Mouse (Mus musculus) right cerebral cortex, postnatal 4 days (tissue): ENCODE results near the gene Cd37.

Experiments used
- DNase-seq: peaks from one replicate; pipeline ENCODE4 v3.0.0-alpha.2; 2022

Cd37 gene

DNA sequence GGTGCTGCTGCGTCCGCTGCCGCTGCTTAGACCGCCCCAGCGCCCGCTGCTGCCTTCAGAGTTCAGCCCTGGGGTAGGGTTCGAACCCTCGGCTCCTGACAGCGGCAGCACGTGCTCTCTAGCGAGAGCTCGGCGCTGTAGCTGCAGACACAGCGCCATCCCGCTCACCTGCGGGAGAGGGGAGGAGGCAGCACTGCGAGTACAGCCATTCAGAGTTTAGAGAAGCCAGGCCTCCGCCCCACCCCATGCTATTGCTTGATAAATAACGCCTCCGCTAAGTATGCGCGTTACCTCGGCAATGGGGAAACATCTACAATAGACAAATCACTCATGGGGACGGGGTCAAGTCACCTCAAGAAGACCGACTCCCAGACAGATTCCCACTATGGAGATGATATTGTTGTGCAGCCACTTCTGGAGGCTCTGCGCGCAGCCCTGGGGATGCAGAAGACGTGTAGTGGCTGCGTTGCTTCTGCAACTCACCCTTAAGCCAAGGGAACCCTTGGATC lies 4.5 kb downstream of the Cd37 start:
- DNase-seq, result no peak

DNA sequence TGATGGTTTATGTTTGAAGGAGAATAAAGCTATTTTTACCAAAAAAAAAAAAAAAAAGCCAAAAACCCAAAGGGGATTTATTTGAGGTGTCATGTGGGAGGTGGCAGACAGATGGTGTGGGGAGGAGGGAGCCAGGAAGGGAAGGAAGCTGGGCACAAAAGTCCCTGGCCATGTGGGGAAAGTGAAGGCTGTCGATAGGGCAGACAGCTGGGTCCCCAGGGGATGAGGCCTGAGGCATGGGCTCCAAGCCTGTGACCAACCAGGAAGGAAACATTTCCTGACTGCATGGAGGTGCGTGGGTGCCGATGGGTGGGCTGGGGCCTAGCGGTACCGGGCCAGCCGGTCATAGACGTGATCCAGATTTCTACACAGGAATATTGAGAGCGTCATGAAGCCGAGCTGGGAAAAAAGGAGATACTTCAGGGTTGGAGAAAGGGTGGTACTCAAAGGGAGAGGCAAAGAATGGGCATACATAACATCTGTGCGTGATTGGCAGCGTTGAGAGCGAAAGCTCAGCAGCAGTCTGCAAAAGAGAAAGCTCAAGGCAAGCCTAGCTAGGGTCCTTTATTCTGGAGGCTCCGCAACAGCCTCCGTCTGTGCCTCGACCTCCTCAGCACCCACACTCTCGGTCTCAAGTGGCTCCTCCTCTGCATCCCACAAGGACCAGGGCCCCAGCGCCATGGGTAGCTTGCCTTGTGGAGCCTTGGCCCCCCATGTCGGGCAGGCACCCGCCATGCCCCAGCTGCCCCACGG lies 5.2 kb downstream of the Cd37 start:
- DNase-seq, result peak; percentile 17

DNA sequence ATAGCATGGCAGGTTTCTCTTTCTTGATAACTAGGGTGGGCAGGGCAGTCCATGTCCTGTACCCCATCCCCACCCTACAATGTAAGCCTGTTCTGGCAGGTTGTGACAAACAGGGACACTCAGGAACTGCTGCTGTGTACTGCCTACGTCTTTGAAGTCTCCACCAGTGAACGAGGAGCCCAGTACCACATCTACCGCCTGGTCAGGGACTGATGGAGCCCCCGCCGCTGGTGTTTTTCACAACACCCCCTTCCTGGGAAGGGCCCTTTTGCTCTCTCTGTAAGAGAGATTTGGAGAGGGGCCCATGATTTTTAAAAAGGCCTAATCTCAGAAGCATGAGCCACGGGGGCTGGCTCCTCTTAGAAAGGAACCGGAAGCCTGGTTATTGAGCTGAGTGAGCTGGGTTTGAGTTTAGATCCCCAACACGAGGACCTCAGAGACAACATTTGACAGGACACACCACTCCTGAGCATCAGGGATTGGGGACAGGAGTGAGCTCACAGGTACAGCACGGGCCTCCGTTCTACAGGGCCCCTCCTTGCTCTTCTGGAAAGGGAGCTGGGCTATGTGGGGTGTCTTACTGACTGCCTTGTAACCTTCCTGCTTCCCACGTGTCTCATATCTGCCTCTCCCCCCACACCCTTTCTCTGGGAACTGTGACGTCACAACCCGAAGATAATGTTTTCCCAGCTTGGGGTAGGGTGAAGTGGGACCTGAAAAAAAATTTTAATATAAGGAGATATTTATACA lies 6.0 kb downstream of the Cd37 start:
- DNase-seq, result no peak

DNA sequence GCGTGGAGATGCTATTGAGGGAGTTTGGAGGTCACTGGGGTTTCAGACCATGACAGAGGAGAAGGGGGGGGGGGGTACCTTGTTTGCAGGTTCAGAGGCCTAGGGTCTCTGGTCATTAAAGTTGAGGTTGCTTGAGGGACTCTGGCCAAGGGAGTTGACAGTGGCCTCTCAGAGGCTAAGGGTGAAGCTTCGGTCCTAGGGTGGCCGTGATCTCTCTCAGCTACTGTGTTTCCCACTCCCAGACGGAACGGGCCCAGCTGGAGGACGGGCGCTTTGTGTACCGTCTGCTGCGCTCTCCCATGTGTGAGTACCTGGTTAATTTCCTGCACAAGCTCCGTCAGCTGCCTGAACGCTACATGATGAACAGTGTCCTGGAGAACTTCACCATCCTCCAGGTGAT lies 7.0 kb downstream of the Cd37 start:
- DNase-seq, result no peak

DNA sequence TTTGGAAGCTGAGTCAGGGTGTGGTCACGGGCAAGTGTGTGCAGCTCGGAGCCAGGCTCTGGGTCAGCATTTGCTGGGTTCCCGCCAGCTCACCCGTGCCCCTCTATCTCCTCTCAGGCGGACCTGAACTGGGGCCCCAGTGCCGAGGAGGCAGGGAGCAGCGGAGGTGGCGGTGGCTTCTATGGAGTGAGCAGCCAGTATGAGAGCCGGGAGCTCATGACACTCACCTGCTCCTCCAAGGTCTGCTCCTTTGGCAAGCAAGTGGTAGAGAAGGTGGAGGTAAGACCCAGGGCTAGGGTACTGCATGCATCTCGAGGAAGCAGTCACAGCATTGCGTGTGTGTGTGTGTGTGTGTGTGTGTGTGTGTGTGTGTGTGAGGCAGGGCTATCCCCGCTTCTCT lies 7.7 kb downstream of the Cd37 start:
- no peak for DNase-seq

DNA sequence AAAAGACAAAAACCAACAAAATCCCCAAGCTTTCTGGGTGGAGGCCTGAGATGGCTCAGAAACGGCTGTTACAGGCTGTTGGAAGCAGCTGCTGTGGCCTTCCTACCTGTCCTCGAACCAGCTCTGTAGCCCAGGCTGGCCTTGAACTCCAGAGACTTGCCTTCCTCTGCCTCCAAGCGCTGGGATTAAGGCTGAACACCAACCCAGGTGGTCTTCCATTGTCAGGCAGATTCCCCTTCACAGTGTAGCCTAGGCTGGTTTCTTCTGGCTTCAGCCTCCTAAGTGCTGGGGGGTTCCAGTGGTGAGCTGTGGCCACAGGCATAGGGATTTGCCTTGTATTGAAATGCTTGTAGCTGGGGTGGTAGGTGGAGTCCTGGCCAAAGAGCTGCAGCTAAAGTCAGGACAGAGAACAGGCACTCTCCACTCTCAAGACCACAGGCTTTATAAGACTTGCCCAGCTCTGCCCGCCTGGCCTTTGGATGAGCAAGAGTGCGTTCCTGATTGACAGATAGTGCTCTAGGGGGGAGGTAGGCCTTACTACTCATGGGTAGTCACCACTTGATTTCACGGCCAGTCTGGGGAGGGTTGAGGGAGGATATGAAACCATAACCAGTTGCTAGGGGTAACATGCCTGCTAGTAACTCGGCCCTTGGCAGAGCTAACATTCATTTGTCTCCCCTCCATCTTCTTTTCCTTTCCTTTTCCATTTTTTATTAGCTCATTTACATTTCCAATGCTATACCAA lies 9.3 kb downstream of the Cd37 start:
- DNase-seq, result no peak

DNA sequence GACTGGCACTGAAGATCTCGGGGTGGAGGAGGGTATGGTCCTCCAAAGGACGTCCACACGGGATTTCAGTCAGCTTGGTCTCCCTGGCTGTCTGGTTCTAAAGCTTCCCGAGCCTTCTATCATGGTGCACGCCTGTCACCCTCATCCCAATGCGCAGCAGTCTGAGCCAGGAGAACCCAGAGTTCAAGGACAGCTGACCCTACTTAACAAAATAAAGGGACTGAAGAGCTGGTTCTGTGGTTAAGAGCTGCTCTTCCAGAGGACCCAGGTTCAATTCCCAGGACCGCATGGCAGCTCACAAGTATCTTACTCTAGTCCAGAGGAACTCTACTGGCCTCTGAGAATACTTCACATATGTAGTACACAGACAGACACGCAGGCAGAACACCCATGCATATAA lies 9.9 kb downstream of the Cd37 start:
- DNase-seq, result no peak

DNA sequence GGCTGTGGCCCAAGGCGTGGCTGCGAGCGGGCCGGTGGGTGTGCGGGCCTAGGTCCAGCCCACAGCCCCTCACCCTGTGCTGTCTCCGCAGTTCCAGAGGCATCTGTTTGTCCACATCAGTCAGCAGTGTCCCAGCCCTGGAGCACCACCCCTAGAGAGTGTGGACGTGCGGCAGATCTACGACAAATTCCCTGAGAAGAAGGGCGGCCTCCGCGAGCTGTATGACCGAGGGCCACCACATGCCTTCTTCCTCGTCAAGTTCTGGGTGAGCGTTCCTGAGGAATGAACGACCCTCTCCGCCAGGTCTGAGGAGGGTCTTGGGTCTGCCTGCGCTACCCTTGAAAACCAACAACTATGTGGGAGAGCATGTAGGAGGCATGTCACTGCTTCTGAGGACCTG lies 10.4 kb downstream of the Cd37 start:
- no peak for DNase-seq

DNA sequence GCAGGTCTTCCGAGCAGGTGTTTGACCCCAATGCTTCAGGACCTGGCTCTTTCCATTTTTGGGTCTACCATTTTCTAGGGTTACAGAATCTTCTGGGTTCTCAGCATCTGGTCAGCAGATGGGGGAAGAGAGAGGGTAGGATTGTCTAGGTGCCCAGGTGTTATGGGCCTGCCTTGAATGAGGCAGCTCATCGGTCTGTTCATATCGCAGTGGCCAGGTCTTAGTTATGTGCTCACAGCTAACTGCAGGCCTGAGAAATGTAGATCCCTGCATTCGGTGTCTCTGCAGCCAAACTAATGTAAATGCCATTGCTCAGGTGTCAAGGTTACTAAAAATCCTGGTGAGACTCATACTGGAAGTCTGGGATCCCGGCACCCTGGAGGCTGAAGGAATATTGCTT lies 12.5 kb downstream of the Cd37 start:
- DNase-seq, result no peak

DNA sequence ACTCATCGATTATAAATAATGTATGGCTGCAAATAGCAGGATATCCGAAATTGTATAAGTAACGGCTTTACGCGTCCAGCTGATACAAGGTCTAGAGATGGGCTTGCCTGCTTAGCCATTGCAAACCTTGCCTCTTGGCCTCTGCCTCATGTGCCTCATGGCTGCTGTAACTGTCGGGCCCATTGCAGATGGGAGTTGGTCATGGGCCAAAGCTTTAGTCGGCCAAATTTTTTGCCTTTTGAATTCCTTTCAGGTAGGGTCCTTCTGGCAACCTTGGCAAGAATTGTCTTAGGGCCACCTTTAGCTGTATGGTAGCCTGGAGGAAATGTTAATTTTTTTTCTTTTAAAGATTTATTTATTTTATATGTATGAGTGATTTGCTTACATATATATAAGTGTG lies 14.1 kb downstream of the Cd37 start:
- no peak for DNase-seq

DNA sequence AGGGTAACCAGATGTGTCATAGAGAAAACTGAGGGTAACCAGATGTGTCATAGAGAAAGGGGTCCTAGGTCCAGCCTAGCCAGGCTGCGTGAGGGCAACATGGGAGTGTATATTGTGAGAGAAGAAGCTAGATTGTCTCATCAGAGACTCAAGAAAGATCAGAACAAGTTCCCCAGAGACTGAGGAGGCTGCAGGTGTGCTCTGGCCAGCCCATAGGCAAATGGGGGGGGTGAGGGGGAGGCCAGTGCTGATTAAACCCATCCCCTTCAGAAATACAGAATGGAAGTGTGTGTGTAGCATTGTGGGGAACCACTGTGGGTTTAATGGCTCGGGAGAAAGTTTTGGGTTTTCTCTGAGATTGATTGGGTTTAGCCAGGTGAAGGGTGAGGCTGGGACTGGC lies 17.2 kb downstream of the Cd37 start:
- DNase-seq, result no peak

DNA sequence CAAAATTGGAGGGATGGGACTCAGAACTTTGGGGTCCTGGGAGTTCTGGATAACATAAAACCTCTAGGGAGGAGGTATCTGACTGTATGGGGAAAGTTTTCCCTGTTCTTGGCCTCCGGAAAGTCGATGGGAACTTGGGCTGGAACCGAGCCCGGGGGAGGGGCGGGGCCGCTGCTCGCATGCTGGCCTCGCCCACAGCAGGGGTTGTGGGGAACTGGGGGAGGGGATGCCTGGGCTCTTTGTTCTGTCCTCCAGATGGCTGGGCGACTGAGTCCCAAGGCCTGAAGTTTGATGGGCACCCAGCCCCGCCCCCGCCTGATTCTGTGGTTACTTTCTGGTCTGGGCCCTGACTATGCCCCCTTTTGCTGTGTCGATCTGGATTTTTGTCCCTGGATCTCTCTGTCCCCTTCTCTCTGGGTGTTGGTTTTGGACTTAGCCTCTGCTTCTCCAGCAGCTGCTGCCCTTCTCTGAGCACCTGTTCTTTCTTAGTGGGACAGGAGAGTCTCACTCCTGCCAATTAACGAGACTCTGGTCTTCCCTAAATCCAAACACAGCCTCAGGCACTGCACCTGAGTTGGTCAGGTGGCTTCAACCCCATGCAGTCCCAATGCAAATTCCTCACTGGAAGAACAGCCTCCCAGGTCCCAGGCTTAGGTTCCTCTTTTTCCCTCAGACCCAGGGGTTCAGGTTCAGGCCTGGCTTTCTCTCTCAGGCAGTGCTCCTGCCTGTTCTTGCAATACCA lies 22.3 kb downstream of the Cd37 start:
- peak; percentile 70 for DNase-seq

DNA sequence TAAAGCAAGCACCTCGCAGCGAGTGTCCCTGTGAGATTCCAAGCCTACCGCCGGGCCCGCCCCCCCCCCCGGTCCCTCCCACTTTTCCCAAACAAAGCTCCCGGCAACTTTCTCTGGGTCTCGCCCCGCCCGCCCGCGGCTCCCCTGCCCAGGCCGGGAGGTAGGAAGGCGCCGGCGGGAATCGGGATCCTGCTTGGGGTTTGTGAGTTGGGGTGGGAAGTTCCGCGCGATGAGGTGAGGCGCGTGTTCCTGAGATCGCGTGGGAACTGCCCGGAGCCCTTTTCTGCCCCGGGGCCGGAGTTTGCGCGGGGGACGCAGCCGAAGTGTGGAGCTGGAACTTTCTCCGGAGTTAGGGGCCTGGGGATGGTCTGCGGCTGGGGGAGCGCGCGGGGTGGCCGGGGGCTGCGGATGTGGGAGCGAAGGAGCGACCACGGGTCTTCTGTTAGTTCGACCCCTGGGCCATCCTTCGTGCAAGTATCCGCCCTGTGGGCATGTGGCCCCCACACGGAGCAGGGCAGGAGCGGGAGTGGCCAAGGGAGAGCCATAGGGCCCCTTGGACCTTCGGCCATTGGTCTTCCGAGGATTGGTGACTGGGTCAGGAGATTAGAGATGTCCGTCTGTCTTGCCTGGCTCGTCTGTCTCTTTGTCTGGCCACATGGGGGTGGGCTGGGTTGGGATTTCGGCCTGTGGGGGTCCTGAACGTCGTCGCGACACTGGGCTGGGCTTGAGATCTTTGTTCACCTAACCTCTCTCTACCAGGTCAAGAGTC lies 23.1 kb downstream of the Cd37 start, which contains the start of gene Tead2:
Gene Tead2, plus strand, starts transcription at position 81 of the 769 bp plus-strand sequence.
- no peak for DNase-seq

DNA sequence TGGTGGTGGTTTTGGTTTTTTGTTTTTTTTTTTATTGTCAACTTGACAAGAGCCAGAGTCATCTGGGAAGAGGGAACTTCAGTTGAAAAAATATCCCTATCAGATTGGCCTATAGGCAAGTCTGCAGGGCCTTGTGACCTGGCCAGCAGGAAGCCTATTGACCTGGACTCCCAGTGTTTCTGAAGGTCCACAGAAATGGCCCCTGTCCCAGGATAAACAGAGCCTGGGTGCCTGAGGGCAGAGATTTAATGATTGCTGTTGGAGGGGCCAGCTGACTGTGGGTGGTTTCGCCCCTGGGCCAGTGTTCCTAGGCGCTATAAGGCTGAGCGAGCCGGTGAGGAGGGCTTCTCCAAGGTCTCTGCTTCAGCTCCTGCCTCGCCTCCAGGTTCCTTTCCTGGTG lies 25.2 kb downstream of the Cd37 start:
- DNase-seq, result no peak

DNA sequence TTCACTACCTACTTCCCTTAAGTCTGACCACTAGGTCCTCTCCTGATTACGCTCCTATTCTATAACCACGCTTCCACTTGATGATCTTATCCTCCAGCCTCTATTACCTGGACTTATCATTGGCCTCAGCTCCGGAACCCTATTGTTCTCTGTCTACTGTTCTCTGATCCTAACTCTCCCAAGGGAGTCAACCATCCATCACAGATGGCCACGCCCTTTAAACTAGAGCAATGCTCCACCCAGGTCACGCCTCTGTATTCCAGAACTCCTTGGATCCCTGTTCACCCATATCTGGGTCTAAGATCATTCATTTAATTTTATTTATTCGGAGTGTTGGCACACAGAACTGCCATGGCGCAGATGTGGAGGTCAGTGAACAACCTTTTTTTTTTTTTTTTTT lies 26.6 kb downstream of the Cd37 start:
- DNase-seq, result no peak

DNA sequence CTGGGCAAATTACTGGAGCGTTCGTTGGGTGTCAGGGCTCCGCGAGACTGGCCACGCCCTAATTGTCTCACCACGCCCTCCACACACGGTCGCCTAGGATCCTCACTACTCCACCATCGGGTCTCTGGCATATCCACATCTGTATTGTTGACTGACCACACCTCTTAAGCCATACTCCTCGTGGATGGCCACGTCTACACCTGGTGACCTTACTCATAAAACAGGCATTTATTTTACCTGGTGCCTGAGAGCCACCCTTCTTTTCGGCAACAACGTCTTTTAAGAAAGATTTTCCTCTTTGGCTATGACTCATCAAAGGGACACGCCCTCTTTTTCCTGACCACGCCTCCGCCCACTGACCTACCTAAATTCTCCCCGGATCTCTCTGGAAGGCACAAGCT lies 27.1 kb downstream of the Cd37 start, which contains the start of gene Dkkl1:
Gene Dkkl1, minus strand, starts transcription at position 297 of the 401 bp plus-strand sequence.
- DNase-seq, result no peak

DNA sequence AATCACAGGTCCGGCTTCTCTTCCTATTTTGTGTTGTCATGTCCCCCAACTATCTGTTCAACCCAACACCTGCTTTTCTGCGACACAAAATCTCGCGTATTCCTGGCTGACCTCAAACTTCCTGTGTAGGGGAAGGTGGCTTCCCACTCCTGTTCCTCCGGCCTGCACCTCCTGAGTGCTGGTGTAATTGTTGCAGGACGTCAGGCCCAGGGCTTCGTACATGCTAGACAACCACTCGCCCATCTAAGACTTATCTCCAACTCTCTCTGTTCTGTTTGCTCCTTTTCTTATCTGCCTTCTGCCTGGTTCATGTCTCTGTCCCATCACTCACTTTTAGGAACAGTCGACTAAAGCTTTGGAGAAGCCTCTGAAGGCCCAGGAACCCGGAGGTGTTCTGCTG lies 27.8 kb downstream of the Cd37 start:
- DNase-seq, result no peak

DNA sequence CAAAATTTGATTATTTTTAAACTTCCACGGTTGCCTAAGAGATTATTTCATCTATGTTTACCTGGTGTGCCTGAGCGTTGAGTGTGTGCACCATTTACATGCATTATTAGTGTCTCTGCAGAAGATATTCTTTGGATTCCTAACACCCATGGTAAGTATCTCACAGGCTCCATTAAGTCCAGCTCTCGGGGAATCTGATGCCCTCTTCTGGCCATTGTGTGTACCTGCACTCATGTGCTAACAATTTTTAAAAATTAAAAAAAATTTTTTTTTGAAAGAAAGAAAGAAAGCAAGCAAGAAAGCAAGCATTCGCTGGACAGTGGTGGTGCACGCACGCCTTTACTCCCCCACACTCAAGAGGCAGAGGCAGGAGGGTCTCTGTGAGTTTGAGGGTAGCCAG lies 30.7 kb downstream of the Cd37 start:
- no peak for DNase-seq

DNA sequence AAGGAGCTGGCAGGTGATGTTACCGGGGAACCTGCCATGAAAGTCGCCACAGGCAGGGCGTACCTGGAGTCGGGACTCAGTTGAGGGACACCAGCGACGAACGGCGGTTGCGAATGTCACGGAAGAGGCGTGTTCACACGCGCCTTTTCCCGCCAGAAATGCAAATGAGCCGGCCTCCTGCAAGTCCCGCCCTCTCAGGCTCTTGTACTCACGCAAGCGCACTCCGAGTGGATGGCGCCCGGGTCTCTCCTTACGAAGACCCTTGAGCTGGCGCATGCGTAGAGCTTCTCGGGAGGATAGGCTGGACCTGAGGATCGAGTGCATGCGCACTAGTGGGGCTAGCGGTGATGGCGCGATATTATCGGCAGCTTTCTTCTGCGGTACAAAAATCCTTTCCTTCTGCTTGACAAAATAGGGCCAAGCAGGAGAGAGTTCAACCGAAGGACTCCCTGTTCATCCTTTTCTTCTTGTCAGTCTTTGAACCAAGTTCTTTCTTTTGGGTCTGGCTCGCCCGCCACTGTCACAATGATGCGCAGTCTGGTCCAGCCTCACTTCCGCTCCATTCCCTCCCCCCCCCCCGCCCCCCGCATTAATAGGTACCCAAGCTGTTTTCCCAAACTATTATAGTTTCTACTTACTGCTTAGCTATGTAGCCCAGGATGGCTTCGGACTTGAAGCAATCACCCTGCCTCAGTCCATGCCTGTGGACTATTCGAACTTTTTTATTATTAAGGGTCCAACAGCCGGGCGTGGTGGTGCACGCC lies 34.4 kb downstream of the Cd37 start, which contains the start of gene Ccdc155:
Gene Ccdc155, minus strand, starts transcription at position 513 of the 764 bp plus-strand sequence.
- peak; percentile 94 for DNase-seq

DNA sequence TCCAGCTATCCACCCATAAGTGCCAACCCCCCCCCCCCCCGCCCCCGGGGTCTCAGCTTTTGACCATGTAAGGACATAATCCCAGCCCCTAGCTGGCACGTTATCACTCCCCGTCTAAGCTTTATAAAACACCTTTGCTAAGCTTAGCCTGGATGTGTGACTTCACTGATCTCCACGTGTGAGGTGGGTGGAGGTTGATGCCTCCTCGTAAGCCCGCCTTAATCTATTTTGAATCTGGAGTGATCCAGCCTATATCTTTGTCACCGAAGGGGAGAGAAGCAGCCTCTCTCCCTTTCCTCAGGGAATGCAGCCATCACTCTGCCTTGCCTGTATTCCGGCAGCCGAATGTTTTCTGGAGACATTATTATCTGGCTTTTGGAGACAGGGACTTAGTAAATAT lies 36.3 kb downstream of the Cd37 start:
- no peak for DNase-seq

DNA sequence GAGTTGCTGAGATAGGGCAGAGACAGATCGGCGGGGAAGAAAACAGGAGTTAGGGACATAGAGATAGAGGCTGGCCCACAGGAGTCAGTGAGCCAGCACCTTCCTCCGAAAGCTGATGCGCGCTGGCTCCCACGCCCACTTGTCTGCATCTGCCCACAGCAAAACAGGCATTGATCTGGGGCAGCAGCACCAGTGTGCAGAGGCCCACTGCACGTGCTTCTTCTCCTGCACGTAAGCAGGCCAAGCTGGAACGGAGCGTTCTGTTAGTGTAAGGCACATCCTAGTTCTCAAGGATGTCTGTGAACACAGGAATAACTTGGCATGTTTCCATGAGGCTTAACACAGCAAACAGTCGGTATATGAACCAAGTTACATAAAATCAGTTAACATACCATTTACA lies 40.0 kb downstream of the Cd37 start:
- no peak for DNase-seq
